Mouse (Mus musculus) CH12.LX (cell line): ENCODE measurements around the gene Vrk3. TPM values are rescaled to one million over a fixed set of nuclear protein-coding genes. Genes with fewer than 3 reads are reported as not detected.

Experiments
- DNase-seq: peaks from one replicate; pipeline ENCODE4 v3.0.0-alpha.2; 2013; ENCODE audit errors: extremely low read depth
- H3K27ac ChIP-seq: 2 replicates; pipeline ENCODE4 v1.5.1; 2012; ENCODE audit warnings: low read depth, mild to moderate bottlenecking, control low read depth, moderate library complexity; ENCODE audit not compliant: insufficient read depth
- H3K27me3 ChIP-seq: replicated peaks from 2 replicates; pipeline ENCODE3; 2012; ENCODE audit warnings: inconsistent platforms
- H3K36me3 ChIP-seq, 2 experiments: replicated peaks in 1 of 2; 2 replicates each; pipeline versions ENCODE3 to v1.6.1; 2012; ENCODE audit warnings: inconsistent platforms in 1 of 2, low read length in 1 of 2, mild to moderate bottlenecking in 1 of 2, mixed read lengths in 1 of 2, moderate library complexity in 1 of 2; ENCODE audit not compliant: control insufficient read depth in 1 of 2, insufficient read depth in 1 of 2
- H3K4me1 ChIP-seq, 2 experiments: 2 replicates each; pipeline ENCODE4 v1.6.1; 2012; ENCODE audit warnings: inconsistent platforms in 1 of 2, moderate library complexity in 1 of 2; ENCODE audit not compliant: insufficient read depth in 2 of 2, control insufficient read depth in 1 of 2
- H3K4me2 ChIP-seq: 2 replicates; pipeline ENCODE4 v1.6.1; 2012; ENCODE audit warnings: low read depth, mild to moderate bottlenecking, control low read depth; ENCODE audit not compliant: poor library complexity, insufficient read depth, severe bottlenecking
- H3K4me3 ChIP-seq, 3 experiments: fragments of 150-350 bp in 1 of 3; sonication (generic) in 1 of 3; replicated peaks in 1 of 3; 2 replicates each; pipeline versions ENCODE3 to v1.5.1; 2011 to 2012; ENCODE audit warnings: low read depth in 2 of 3, low read length in 2 of 3, mild to moderate bottlenecking in 2 of 3, moderate library complexity in 2 of 3, control low read depth in 1 of 3, improper control_type of control experiment in 1 of 3, inconsistent platforms in 1 of 3, mixed read lengths in 1 of 3; ENCODE audit not compliant: poor library complexity in 1 of 3
- H3K79me2 ChIP-seq: replicated peaks from 2 replicates; pipeline ENCODE4 v1.6.1; 2012; ENCODE audit warnings: mild to moderate bottlenecking, moderate library complexity; ENCODE audit not compliant: control insufficient read depth, poor library complexity, insufficient read depth, severe bottlenecking; ENCODE audit errors: extremely low read depth
- H3K9ac ChIP-seq: 2 replicates; pipeline ENCODE4 v1.6.1; 2012; ENCODE audit warnings: low read depth, mild to moderate bottlenecking, control low read depth, moderate library complexity; ENCODE audit not compliant: insufficient read depth
- H3K9me3 ChIP-seq: replicated peaks from 2 replicates; pipeline ENCODE3; 2012; ENCODE audit warnings: low read length, inconsistent platforms, mixed read lengths
- BHLHE40 ChIP-seq: IDR thresholded peaks from 2 replicates; pipeline ENCODE4 v1.6.1; 2011; ENCODE audit warnings: mild to moderate bottlenecking, low read depth, low read length, improper control_type of control experiment
- CTCF ChIP-seq, 2 experiments: IDR thresholded peaks in 1 of 2; conservative IDR thresholded peaks in 1 of 2; 2 replicates each; pipeline ENCODE4 v1.5.1; 2011 to 2012; ENCODE audit warnings: low read depth in 2 of 2, low read length in 2 of 2, improper control_type of control experiment in 1 of 2, inconsistent platforms in 1 of 2, mild to moderate bottlenecking in 1 of 2, moderate library complexity in 1 of 2
- E2F4 ChIP-seq: IDR thresholded peaks from 2 replicates; pipeline ENCODE4 v1.6.1; 2011; ENCODE audit warnings: low read depth, low read length, improper control_type of control experiment; ENCODE audit not compliant: insufficient replicate concordance
- GABPA ChIP-seq: IDR thresholded peaks from 2 replicates; pipeline ENCODE4 v1.6.1; 2012; ENCODE audit warnings: low read depth, low read length, improper control_type of control experiment, inconsistent platforms; ENCODE audit not compliant: insufficient replicate concordance
- HCFC1 ChIP-seq: IDR thresholded peaks from 2 replicates; pipeline ENCODE4 v1.6.1; 2012; ENCODE audit warnings: low read depth, mild to moderate bottlenecking, inconsistent platforms, low read length, improper control_type of control experiment
- KAT2A ChIP-seq: IDR thresholded peaks from 2 replicates; pipeline ENCODE4 v1.6.1; 2012; ENCODE audit warnings: low read length, improper control_type of control experiment, inconsistent platforms; ENCODE audit not compliant: insufficient replicate concordance
- MAFK ChIP-seq: IDR thresholded peaks from 2 replicates; pipeline ENCODE4 v1.6.1; 2011; ENCODE audit warnings: low read length, improper control_type of control experiment; ENCODE audit not compliant: insufficient replicate concordance
- MAX ChIP-seq: IDR thresholded peaks from 2 replicates; pipeline ENCODE4 v1.6.1; 2011; ENCODE audit warnings: low read length, improper control_type of control experiment
- MAZ ChIP-seq: IDR thresholded peaks from 2 replicates; pipeline ENCODE4 v1.6.1; 2012; ENCODE audit warnings: low read depth, mild to moderate bottlenecking, inconsistent platforms, low read length, improper control_type of control experiment, moderate library complexity
- MXI1 ChIP-seq: IDR thresholded peaks from 2 replicates; pipeline ENCODE4 v1.6.1; 2011; ENCODE audit warnings: mild to moderate bottlenecking, low read depth, low read length, improper control_type of control experiment
- MYC ChIP-seq: IDR thresholded peaks from 2 replicates; pipeline ENCODE4 v1.6.1; 2011; ENCODE audit warnings: low read depth, mild to moderate bottlenecking, improper control_type of control experiment, low read length
- NRF1 ChIP-seq: IDR thresholded peaks from 2 replicates; pipeline ENCODE4 v1.6.1; 2014; ENCODE audit warnings: low read depth, mild to moderate bottlenecking, inconsistent platforms, low read length, improper control_type of control experiment, moderate library complexity
- PAX5 ChIP-seq: IDR thresholded peaks from 2 replicates; pipeline ENCODE4 v1.6.1; 2012; ENCODE audit warnings: low read length, inconsistent platforms, mixed read lengths
- RAD21 ChIP-seq: IDR thresholded peaks from 2 replicates; pipeline ENCODE4 v1.6.1; 2011; ENCODE audit warnings: low read depth, mild to moderate bottlenecking, low read length, improper control_type of control experiment, moderate library complexity
- SIN3A ChIP-seq: IDR thresholded peaks from 2 replicates; pipeline ENCODE4 v1.6.1; 2012; ENCODE audit warnings: low read length, improper control_type of control experiment, inconsistent platforms
- SMC3 ChIP-seq: IDR thresholded peaks from 2 replicates; pipeline ENCODE4 v1.6.1; 2011; ENCODE audit warnings: low read depth, low read length, improper control_type of control experiment
- TBP ChIP-seq: conservative IDR thresholded peaks from 2 replicates; pipeline ENCODE4 v1.6.1; 2011; ENCODE audit warnings: low read depth, low read length, improper control_type of control experiment
- TCF12 ChIP-seq: IDR thresholded peaks from 2 replicates; pipeline ENCODE4 v1.6.1; 2014; ENCODE audit warnings: low read depth, mild to moderate bottlenecking, inconsistent platforms, low read length, improper control_type of control experiment
- UBTF ChIP-seq: IDR thresholded peaks from 2 replicates; pipeline ENCODE4 v1.6.1; 2012; ENCODE audit warnings: low read depth, mild to moderate bottlenecking, inconsistent platforms, low read length, improper control_type of control experiment, moderate library complexity
- ZNF384 ChIP-seq: IDR thresholded peaks from 2 replicates; pipeline ENCODE4 v1.6.1; 2012; ENCODE audit warnings: low read depth, low read length, improper control_type of control experiment, inconsistent platforms
- dilution Hi-C: fragments of 300-500 bp; cut with MboI; formaldehyde crosslinking; loops from 2 replicates; pipeline ENCODE4 v1.14.3; 2020; ENCODE audit warnings: low sequenced_read_pairs; ENCODE audit not compliant: extremely low pct_unique_long_range_greater_than_20kb, extremely low pct_ligation_motif_present
- in situ Hi-C: fragments of 300-500 bp; cut with MboI; formaldehyde crosslinking; loops from 3 replicates; pipeline ENCODE4 v1.14.3; 2019; ENCODE audit warnings: low sequenced_read_pairs, low pct_ligation_motif_present, low pct_unique_long_range_greater_than_20kb, mixed read lengths
- polyA plus RNA-seq: library from polyadenylated mRNA; unstranded; fragments of >175 nt; gene quantifications from 2 replicates; pipeline ENCODE4 v1.2.1, GENCODE M21; 2012; ENCODE audit warnings: low read depth; ENCODE audit not compliant: insufficient read length
- total RNA-seq, 2 experiments: library from RNA; depleted of rRNA; stranded (reverse); fragments of 300-350 nt in 1 of 2; fragments of >200 nt in 1 of 2; gene quantifications; 2 replicates each; pipeline ENCODE4 v1.2.3; 2012 to 2014

Gene Vrk3
- total and polyA plus RNA-seq, 3 experiments: 30.0 to 50.4 (median 34.2) TPM

GRCm38 (mm10) chr7:44704363-44704762 lies 43.9 kb upstream of the Vrk3 start:
- Histone ChIP-seq H3K9me3 (no peaks in the 10 kb centered on the region), H3K4me3 (no peak overlapping the region), H3K27ac (no peak overlapping the region), H3K4me2 (no peak overlapping the region), H3K79me2 (no peaks in the 10 kb centered on the region), H3K27me3 (no peaks in the 10 kb centered on the region), H3K9ac (no peak overlapping the region), H3K4me1 (no peaks in the 10 kb centered on the region), H3K36me3 (no peaks in the 10 kb centered on the region)
- peak; percentile 32 for TF ChIP-seq RAD21
- TF ChIP-seq CTCF (conservative IDR thresholded peaks at IDR 0.05 in 1 of 2, IDR thresholded peaks at IDR 0.05 in 1 of 2; ENCODE audit: low read depth in 2 of 2, low read length in 2 of 2): peak; percentile 58 to 61
- no peak for TF ChIP-seq MYC
- in situ Hi-C loops: no loop called here
- dilution Hi-C loops: no loop called here
- peak; percentile 34 for DNase-seq

DNA sequence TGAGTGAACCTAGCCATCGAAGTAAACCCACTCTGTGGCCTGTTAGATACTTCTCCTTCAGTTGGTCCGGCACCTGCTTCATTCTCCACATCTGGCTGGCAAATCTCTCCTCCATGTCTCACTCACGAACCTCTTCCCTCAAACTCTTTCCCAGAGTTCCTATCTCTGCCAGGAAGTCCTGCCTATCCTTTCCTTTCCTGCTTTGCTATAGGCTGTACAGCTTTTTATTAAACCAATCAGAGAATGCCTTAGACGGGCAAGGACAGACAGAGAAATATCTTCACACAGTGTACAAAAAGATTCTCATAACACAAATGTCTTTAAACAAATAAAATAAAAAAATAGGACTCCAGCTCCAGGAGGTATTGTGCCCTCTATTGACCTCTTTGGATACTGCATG lies 43.1 kb upstream of the Vrk3 start:
- dilution Hi-C loops (no loop called here), in situ Hi-C loops (no loop called here)
- Histone ChIP-seq H3K9me3 (peaks cover 2% of the 10 kb centered on the region), H3K79me2 (no peaks in the 10 kb centered on the region), H3K9ac (no peak overlapping the region), H3K27ac (no peak overlapping the region), H3K36me3 (no peaks in the 10 kb centered on the region), H3K27me3 (no peaks in the 10 kb centered on the region), H3K4me2 (no peak overlapping the region), H3K4me3 (no peak overlapping the region), H3K4me1 (no peaks in the 10 kb centered on the region)
- DNase-seq: no peak
- TF ChIP-seq MAZ (no peak), MYC (no peak), MAX (no peak), PAX5 (no peak), CTCF (conservative IDR thresholded peaks at IDR 0.05 in 1 of 2, IDR thresholded peaks at IDR 0.05 in 1 of 2; ENCODE audit: low read depth in 2 of 2, low read length in 2 of 2) (0 out of 4 replicates have a peak, but pooled peaks of 1 of the 2 experiments have one; percentile 2), MAFK (no peak), NRF1 (no peak)

- no peaks in the 10 kb centered on the region for H3K36me3 ChIP-seq
- no peak overlapping the region for H3K27ac ChIP-seq
- TF ChIP-seq SIN3A: no peak
- TF ChIP-seq MAFK: no peak
- no peak for TF ChIP-seq UBTF
- TF ChIP-seq SMC3: no peak
- peak; percentile 40; the same call in 1 of the 2 replicates for TF ChIP-seq ZNF384
- TF ChIP-seq NRF1: no peak
- TF ChIP-seq MAX: no peak
- peak; percentile 22 for TF ChIP-seq RAD21
- TF ChIP-seq PAX5: no peak
- TF ChIP-seq KAT2A: no peak
- no peak for TF ChIP-seq HCFC1
- no peak for TF ChIP-seq E2F4
- TF ChIP-seq GABPA: no peak
- TF ChIP-seq MYC: no peak
- TF ChIP-seq BHLHE40: no peak
- no peak for TF ChIP-seq MAZ
- peak in 1 of 2 experiments; percentile 37; a peak in 2 of 4 replicates for TF ChIP-seq CTCF (conservative IDR thresholded peaks at IDR 0.05 in 1 of 2, IDR thresholded peaks at IDR 0.05 in 1 of 2; ENCODE audit: low read depth in 2 of 2, low read length in 2 of 2)
- TF ChIP-seq TBP: no peak
- no peak for TF ChIP-seq MXI1
- no peak for TF ChIP-seq TCF12
- TF ChIP-seq, all 38 proteins: peak for 3
- Histone ChIP-seq H3K9me3 (peaks cover 2% of the 10 kb centered on the region), H3K4me3 (no peak overlapping the region), H3K27me3 (no peaks in the 10 kb centered on the region), H3K79me2 (no peaks in the 10 kb centered on the region), H3K9ac (no peak overlapping the region), H3K4me1 (no peaks in the 10 kb centered on the region), H3K4me2 (no peak overlapping the region)
- dilution Hi-C loops (no loop called here), in situ Hi-C loops (no loop called here)
- DNase-seq: peak; percentile 41
Observed at GRCm38 (mm10) chr7:44706322-44706721, 41.9 kb upstream of the Vrk3 start.
